Mouse (Mus musculus) liver, adult 2 months (tissue): ENCODE data around the gene Thada. TPM values are rescaled to one million over a fixed set of nuclear protein-coding genes. Genes with fewer than 3 reads are reported as not detected.

Experiments
- DNase-seq: peaks from one replicate; pipeline ENCODE4 v3.0.0-alpha.2; 2011; ENCODE audit warnings: low read depth, low spot score; ENCODE audit errors: extremely low read depth
- H3K27ac ChIP-seq: fragments of 200-500 bp; replicated peaks from 2 replicates; pipeline ENCODE4 v1.5.1; 2012; ENCODE audit warnings: low read depth, mild to moderate bottlenecking, control low read depth, inconsistent platforms, low read length; ENCODE audit not compliant: insufficient read depth
- H3K27me3 ChIP-seq: fragments of 200-500 bp; 2 replicates; pipeline ENCODE4 v1.6.1; 2012; ENCODE audit warnings: mild to moderate bottlenecking, moderate library complexity, low read length, inconsistent platforms; ENCODE audit not compliant: control insufficient read depth, insufficient read depth
- H3K36me3 ChIP-seq: fragments of 200-500 bp; 2 replicates; pipeline ENCODE4 v1.6.1; 2012; ENCODE audit warnings: low read length, inconsistent platforms; ENCODE audit not compliant: control insufficient read depth, insufficient read depth
- H3K4me1 ChIP-seq: fragments of 200-500 bp; 2 replicates; pipeline ENCODE4 v1.6.1; 2011; ENCODE audit warnings: low read length; ENCODE audit not compliant: control insufficient read depth, insufficient read depth
- H3K4me3 ChIP-seq: fragments of 200-500 bp; 2 replicates; pipeline ENCODE4 v1.5.1; 2011; ENCODE audit warnings: low read depth, mild to moderate bottlenecking, control low read depth, low read length, moderate library complexity; ENCODE audit not compliant: insufficient read depth
- H3K79me2 ChIP-seq: fragments of 200-500 bp; 2 replicates; pipeline ENCODE4 v1.6.1; 2012; ENCODE audit warnings: inconsistent platforms, mild to moderate bottlenecking, low read length, moderate library complexity; ENCODE audit not compliant: control insufficient read depth, insufficient read depth
- H3K9ac ChIP-seq: fragments of 200-500 bp; 2 replicates; pipeline ENCODE4 v1.6.1; 2012; ENCODE audit warnings: low read depth, mild to moderate bottlenecking, control low read depth, inconsistent platforms, low read length
- CTCF ChIP-seq: fragments of 200-500 bp; IDR thresholded peaks from 2 replicates; pipeline ENCODE4 v1.5.1; 2011; ENCODE audit warnings: low read depth, low read length, control low read depth
- POLR2A ChIP-seq: fragments of 200-500 bp; IDR thresholded peaks from 2 replicates; pipeline ENCODE4 v1.6.1; 2011; ENCODE audit warnings: low read length, control low read depth; ENCODE audit not compliant: insufficient read depth; ENCODE audit errors: extremely low read depth
- WGBS: fragments of 180-500 bp; shearing (Covaris S2); methylation state at CpG from one replicate; pipeline ENCODE4 v1.1.7; 2018; 5-methylcytosine and 5-hydroxymethylcytosine counted together
- polyA plus RNA-seq: library from polyadenylated mRNA; depleted of rRNA; stranded (reverse); fragments of >200 nt; gene quantifications from 2 replicates; pipeline ENCODE4 v1.2.3, GENCODE M21; 2012
- total RNA-seq: library from RNA; depleted of rRNA; stranded (reverse); fragments of >200 nt; gene quantifications from 2 replicates; pipeline ENCODE4 v1.2.3, GENCODE M21; 2014

The Thada gene
- total and polyA plus RNA-seq, 2 experiments, result 2.8 to 6.1 TPM

- 0 out of 2 replicates have a peak overlapping the region, but pooled peaks have one; percentile 27 for H3K27ac ChIP-seq
- no peaks in the 10 kb centered on the region for H3K79me2 ChIP-seq
- WGBS, result 86% methylated on average over 8 of the region's 8 CpGs
These were observed 135.0 kb downstream of the Thada start for GRCm38 (mm10) chr17:84330986-84331385.

GRCm38 (mm10) chr17:84330506-84330905, 135.5 kb downstream of the Thada start:
- Histone ChIP-seq H3K4me3 (no peak overlapping the region), H3K79me2 (no peaks in the 10 kb centered on the region), H3K36me3 (peaks cover 1% of the 10 kb centered on the region; the same call in 1 of the 2 replicates), H3K9ac (no peak overlapping the region), H3K4me1 (no peaks in the 10 kb centered on the region; the same call in 1 of the 2 replicates), H3K27me3 (no peaks in the 10 kb centered on the region), H3K27ac (peak overlapping the region; percentile 39; the same call in 1 of the 2 replicates)
- no peak for TF ChIP-seq POLR2A
- TF ChIP-seq CTCF, result no peak
- DNase-seq, result no peak
- WGBS, result 70% methylated on average over 6 of the region's 6 CpGs

More at GRCm38 (mm10) chr17:84330986-84331385, 135.0 kb downstream of the Thada start:
- Histone ChIP-seq H3K4me1 (no peaks in the 10 kb centered on the region; the same call in 1 of the 2 replicates), H3K27me3 (no peaks in the 10 kb centered on the region), H3K4me3 (no peak overlapping the region), H3K9ac (no peak overlapping the region), H3K36me3 (peaks cover 1% of the 10 kb centered on the region; the same call in 1 of the 2 replicates)
- DNase-seq, result no peak
- TF ChIP-seq CTCF (no peak), POLR2A (no peak)

GRCm38 (mm10) chr17:84329906-84330470, 136.0 kb downstream of the Thada start:
- WGBS, result 87% methylated on average over 4 of the region's 4 CpGs
- no peak overlapping the region for H3K4me3 ChIP-seq
- no peak for TF ChIP-seq POLR2A
- TF ChIP-seq CTCF, result no peak
- DNase-seq, result no peak
- no peak overlapping the region for H3K9ac ChIP-seq
- H3K36me3 ChIP-seq, result peaks cover 1% of the 10 kb centered on the region; the same call in 1 of the 2 replicates
- H3K27ac ChIP-seq, result peak overlapping the region; percentile 39
- H3K4me1 ChIP-seq, result no peaks in the 10 kb centered on the region; the same call in 1 of the 2 replicates
- H3K27me3 ChIP-seq, result no peaks in the 10 kb centered on the region
- H3K79me2 ChIP-seq, result no peaks in the 10 kb centered on the region

GRCm38 (mm10) chr17:84328526-84328925, 137.5 kb downstream of the Thada start:
- no peak overlapping the region for H3K27ac ChIP-seq
- no peaks in the 10 kb centered on the region for H3K27me3 ChIP-seq
- H3K36me3 ChIP-seq, result peaks cover 1% of the 10 kb centered on the region; the same call in 1 of the 2 replicates
- no peak for DNase-seq
- WGBS, result 67% methylated on average over 2 of the region's 2 CpGs
- no peaks in the 10 kb centered on the region; the same call in 1 of the 2 replicates for H3K4me1 ChIP-seq
- H3K4me3 ChIP-seq, result no peak overlapping the region
- no peak for TF ChIP-seq CTCF
- TF ChIP-seq POLR2A, result no peak
- no peak overlapping the region for H3K9ac ChIP-seq
- H3K79me2 ChIP-seq, result no peaks in the 10 kb centered on the region

GRCm38 (mm10) chr17:84327051-84327925, 138.7 kb downstream of the Thada start:
- H3K4me1 ChIP-seq, result no peaks in the 10 kb centered on the region; the same call in 1 of the 2 replicates
- H3K79me2 ChIP-seq, result no peaks in the 10 kb centered on the region
- 97% methylated on average over 12 of the region's 12 CpGs for WGBS
- TF ChIP-seq POLR2A, result no peak
- H3K36me3 ChIP-seq, result peaks cover 1% of the 10 kb centered on the region; the same call in 1 of the 2 replicates
- no peaks in the 10 kb centered on the region for H3K27me3 ChIP-seq
- DNase-seq, result no peak
- H3K9ac ChIP-seq, result no peak overlapping the region
- no peak overlapping the region for H3K27ac ChIP-seq
- H3K4me3 ChIP-seq, result no peak overlapping the region

- 87% methylated on average over 4 of the region's 4 CpGs for WGBS
- Histone ChIP-seq H3K4me1 (peaks cover 8% of the 10 kb centered on the region; the same call in 1 of the 2 replicates), H3K27ac (no peak overlapping the region), H3K4me3 (no peak overlapping the region), H3K27me3 (no peaks in the 10 kb centered on the region), H3K79me2 (no peaks in the 10 kb centered on the region), H3K36me3 (no peaks in the 10 kb centered on the region), H3K9ac (no peak overlapping the region)
- DNase-seq, result no peak
- no peak for TF ChIP-seq CTCF
These were observed 143.8 kb downstream of the Thada start for GRCm38 (mm10) chr17:84322176-84322575.
